Mouse (Mus musculus) lung, adult 2 months (tissue): ENCODE results near the gene Ly6g5c.

Source experiments
- CTCF ChIP-seq: fragments of 200-500 bp; IDR thresholded peaks from 2 replicates; pipeline ENCODE4 v1.5.1; 2011; ENCODE audit warnings: mild to moderate bottlenecking, low read length, control low read depth; ENCODE audit not compliant: insufficient read depth
- POLR2A ChIP-seq: fragments of 200-500 bp; IDR thresholded peaks from 2 replicates; pipeline ENCODE4 v1.6.1; 2011; ENCODE audit warnings: low read depth, mild to moderate bottlenecking, control low read depth, low read length, borderline replicate concordance; ENCODE audit errors: extremely low read depth

DNA sequence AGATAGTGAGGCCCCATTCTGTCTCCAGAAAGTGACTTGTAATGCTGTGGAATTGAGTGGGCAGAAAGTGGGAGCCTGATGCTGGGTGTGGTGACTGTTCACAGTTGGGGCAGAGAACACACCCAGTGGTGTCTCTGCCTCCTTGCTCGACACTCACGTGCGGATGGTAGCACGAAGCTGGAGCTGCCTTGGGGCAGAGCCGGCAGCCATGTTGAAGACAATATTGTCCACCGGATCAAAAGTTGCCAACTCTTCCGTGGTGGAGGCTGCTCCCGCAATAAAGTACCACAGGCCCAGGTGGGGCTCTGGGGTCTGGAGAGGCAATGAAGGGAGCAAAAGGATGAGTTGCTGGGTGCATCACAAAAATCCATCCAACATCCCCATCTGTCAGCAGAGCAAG lies 23.0 kb downstream of the Ly6g5c start:
- TF ChIP-seq CTCF (no peak), POLR2A (no peak)
